Mouse (Mus musculus): ENCODE measurements around the gene Ogn. TPM values are rescaled to one million over a fixed set of nuclear protein-coding genes. Genes with fewer than 3 reads are reported as not detected.

Ogn gene
- polyA plus RNA-seq, 1 experiment from 2014 or later, result 90.4 TPM

GRCm38 (mm10) chr13:49603603-49604002 lies 4.2 kb upstream of the Ogn start:
- Histone ChIP-seq H3K4me1 (0 out of 2 replicates have a peak, but pooled peaks cover 3% of the 10 kb centered on the region), H3K36me3 (no peaks in the 10 kb centered on the region), H3K9ac (no peak overlapping the region), H3K4me3 (no peak overlapping the region), H3K4me2 (no peak overlapping the region), H3K9me3 (no peaks in the 10 kb centered on the region), H3K27ac (no peak overlapping the region), H3K27me3 (no peaks in the 10 kb centered on the region)
- no peak for ATAC-seq (ENCODE audit: insufficient number of reproducible peaks, insufficient read depth, low FRiP score, low TSS enrichment, low read depth)

- Histone ChIP-seq H3K9me3 (no peaks in the 10 kb centered on the region), H3K9ac (peak overlapping the region; percentile 61; the same call in 1 of the 2 replicates), H3K36me3 (0 out of 2 replicates have a peak, but pooled peaks cover 5% of the 10 kb centered on the region), H3K27me3 (no peaks in the 10 kb centered on the region), H3K27ac (peak overlapping the region; percentile 82), H3K4me2 (peak overlapping the region; percentile 51), H3K4me1 (peaks cover 3% of the 10 kb centered on the region; the same call in 1 of the 2 replicates), H3K4me3 (peak overlapping the region; percentile 35)
- WGBS, result 38% methylated on average over 4 of the region's 4 CpGs
- ATAC-seq (ENCODE audit: insufficient number of reproducible peaks, insufficient read depth, low FRiP score, low TSS enrichment, low read depth), result no peak
Measured at GRCm38 (mm10) chr13:49608589-49609322, 910 bp downstream of the Ogn start.

- Histone ChIP-seq H3K36me3 (peaks cover 19% of the 10 kb centered on the region; the same call in 1 of the 2 replicates), H3K9me3 (no peaks in the 10 kb centered on the region), H3K4me1 (0 out of 2 replicates have a peak, but pooled peaks cover 3% of the 10 kb centered on the region), H3K4me2 (no peak overlapping the region), H3K27ac (no peak overlapping the region), H3K4me3 (no peak overlapping the region), H3K9ac (no peak overlapping the region), H3K27me3 (no peaks in the 10 kb centered on the region)
- WGBS, result 89% methylated on average over 3 of the region's 3 CpGs
- ATAC-seq (ENCODE audit: insufficient number of reproducible peaks, insufficient read depth, low FRiP score, low TSS enrichment, low read depth), result no peak
Measured at GRCm38 (mm10) chr13:49617021-49617420, 9.2 kb downstream of the Ogn start.

GRCm38 (mm10) chr13:49618365-49618764 lies 10.5 kb downstream of the Ogn start:
- H3K9me3 ChIP-seq, result no peaks in the 10 kb centered on the region
- no peak overlapping the region for H3K4me2 ChIP-seq
- no peaks in the 10 kb centered on the region for H3K27me3 ChIP-seq
- H3K4me1 ChIP-seq, result 0 out of 2 replicates have a peak, but pooled peaks cover 3% of the 10 kb centered on the region
- no peak overlapping the region for H3K27ac ChIP-seq
- peaks cover 16% of the 10 kb centered on the region; the same call in 1 of the 2 replicates for H3K36me3 ChIP-seq
- H3K4me3 ChIP-seq, result no peak overlapping the region
- no peak overlapping the region for H3K9ac ChIP-seq
- ATAC-seq (ENCODE audit: insufficient number of reproducible peaks, insufficient read depth, low FRiP score, low TSS enrichment, low read depth), result no peak

- no peaks in the 10 kb centered on the region for H3K9me3 ChIP-seq
- no peaks in the 10 kb centered on the region for H3K27me3 ChIP-seq
- no peak overlapping the region for H3K9ac ChIP-seq
- 62% methylated on average over 1 of the region's 1 CpGs for whole genome bisulfite sequencing
- H3K4me3 ChIP-seq, result no peak overlapping the region
- peaks cover 14% of the 10 kb centered on the region; the same call in 1 of the 2 replicates for H3K36me3 ChIP-seq
- no peaks in the 10 kb centered on the region for H3K4me1 ChIP-seq
- ATAC-seq (ENCODE audit: insufficient number of reproducible peaks, insufficient read depth, low FRiP score, low TSS enrichment, low read depth), result no peak
- no peak overlapping the region for H3K27ac ChIP-seq
- H3K4me2 ChIP-seq, result no peak overlapping the region
Measured at GRCm38 (mm10) chr13:49623216-49623615, 15.4 kb downstream of the Ogn start.

GRCm38 (mm10) chr13:49628167-49628566 lies 20.3 kb downstream of the Ogn start:
- Histone ChIP-seq H3K27ac (no peak overlapping the region), H3K4me1 (no peaks in the 10 kb centered on the region), H3K9ac (no peak overlapping the region), H3K4me2 (no peak overlapping the region), H3K9me3 (no peaks in the 10 kb centered on the region), H3K36me3 (no peaks in the 10 kb centered on the region), H3K27me3 (no peaks in the 10 kb centered on the region), H3K4me3 (no peak overlapping the region)
- no peak for ATAC-seq (ENCODE audit: insufficient number of reproducible peaks, insufficient read depth, low FRiP score, low TSS enrichment, low read depth)

GRCm38 (mm10) chr13:49629076-49629475 lies 21.2 kb downstream of the Ogn start:
- H3K9ac ChIP-seq, result no peak overlapping the region
- ATAC-seq (ENCODE audit: insufficient number of reproducible peaks, insufficient read depth, low FRiP score, low TSS enrichment, low read depth), result no peak
- H3K36me3 ChIP-seq, result no peaks in the 10 kb centered on the region
- H3K4me3 ChIP-seq, result no peak overlapping the region
- WGBS, result 88% methylated on average over 2 of the region's 2 CpGs
- no peaks in the 10 kb centered on the region for H3K27me3 ChIP-seq
- H3K27ac ChIP-seq, result no peak overlapping the region
- H3K4me2 ChIP-seq, result no peak overlapping the region
- no peaks in the 10 kb centered on the region for H3K4me1 ChIP-seq
- H3K9me3 ChIP-seq, result no peaks in the 10 kb centered on the region

- WGBS, result 96% methylated on average over 2 of the region's 2 CpGs
- H3K9ac ChIP-seq, result no peak overlapping the region
- 0 out of 2 replicates have a peak, but pooled peaks cover 3% of the 10 kb centered on the region for H3K36me3 ChIP-seq
- H3K4me3 ChIP-seq, result no peak overlapping the region
- peaks cover 3% of the 10 kb centered on the region; the same call in 1 of the 2 replicates for H3K4me1 ChIP-seq
- no peaks in the 10 kb centered on the region for H3K27me3 ChIP-seq
- no peak overlapping the region for H3K4me2 ChIP-seq
- ATAC-seq (ENCODE audit: insufficient number of reproducible peaks, insufficient read depth, low FRiP score, low TSS enrichment, low read depth), result no peak
- H3K9me3 ChIP-seq, result no peaks in the 10 kb centered on the region
- H3K27ac ChIP-seq, result no peak overlapping the region
Measured at GRCm38 (mm10) chr13:49639965-49640364, 32.1 kb downstream of the Ogn start.

- Histone ChIP-seq H3K27me3 (no peaks in the 10 kb centered on the region), H3K27ac (no peak overlapping the region), H3K36me3 (no peaks in the 10 kb centered on the region), H3K9me3 (no peaks in the 10 kb centered on the region), H3K9ac (no peak overlapping the region), H3K4me3 (no peak overlapping the region), H3K4me1 (peaks cover 3% of the 10 kb centered on the region; the same call in 1 of the 2 replicates), H3K4me2 (no peak overlapping the region)
- ATAC-seq (ENCODE audit: insufficient number of reproducible peaks, insufficient read depth, low FRiP score, low TSS enrichment, low read depth), result no peak
- WGBS, result 59% methylated on average over 6 of the region's 6 CpGs
Measured at GRCm38 (mm10) chr13:49642650-49643049, 34.8 kb downstream of the Ogn start.

- Histone ChIP-seq H3K4me3 (no peak overlapping the region), H3K4me2 (no peak overlapping the region)
Measured at GRCm38 (mm10) chr13:49643669-49644362, 36.0 kb downstream of the Ogn start.

GRCm38 (mm10) chr13:49644731-49645529 lies 37.1 kb downstream of the Ogn start:
- Histone ChIP-seq H3K27me3 (no peaks in the 10 kb centered on the region), H3K4me2 (no peak overlapping the region), H3K4me3 (no peak overlapping the region), H3K9ac (no peak overlapping the region), H3K36me3 (no peaks in the 10 kb centered on the region), H3K27ac (peak overlapping the region; percentile 57), H3K4me1 (peaks cover 3% of the 10 kb centered on the region; the same call in 1 of the 2 replicates), H3K9me3 (no peaks in the 10 kb centered on the region)
- WGBS, result 58% methylated on average over 2 of the region's 2 CpGs
- ATAC-seq (ENCODE audit: insufficient number of reproducible peaks, insufficient read depth, low FRiP score, low TSS enrichment, low read depth), result no peak

More at GRCm38 (mm10) chr13:49643669-49644362, 36.0 kb downstream of the Ogn start:
- no peak for ATAC-seq (ENCODE audit: insufficient number of reproducible peaks, insufficient read depth, low FRiP score, low TSS enrichment, low read depth)
- H3K36me3 ChIP-seq, result no peaks in the 10 kb centered on the region
- peaks cover 3% of the 10 kb centered on the region; the same call in 1 of the 2 replicates for H3K4me1 ChIP-seq
- no peak overlapping the region for H3K27ac ChIP-seq
- H3K27me3 ChIP-seq, result no peaks in the 10 kb centered on the region
- no peaks in the 10 kb centered on the region for H3K9me3 ChIP-seq
- no peak overlapping the region for H3K9ac ChIP-seq

All from embryonic facial prominence, embryonic 13.5 days (tissue).